Mouse (Mus musculus): Measurements from ENCODE around the gene Ncs1. TPM values are rescaled to one million over a fixed set of nuclear protein-coding genes. Genes with fewer than 3 reads are reported as not detected.

Gene Ncs1
- not detected in 2 replicates for polyA plus RNA-seq (2012)

- TF ChIP-seq GATA1 (IDR thresholded peaks at IDR 0.05; ENCODE audit: low read length) = no peak
Measured at GRCm38 (mm10) chr2:31245491-31246141, at the start of gene Ncs1. TSS of gene Ncs1 (plus strand) at chr2:31245823.

- TF ChIP-seq GATA1 (IDR thresholded peaks at IDR 0.05; ENCODE audit: low read length) = no peak
Measured at GRCm38 (mm10) chr2:31198621-31199020, 47.0 kb upstream of the Ncs1 start.

GRCm38 (mm10) chr2:31200051-31200450 is 45.6 kb upstream of the Ncs1 start:
- TF ChIP-seq GATA1 (IDR thresholded peaks at IDR 0.05; ENCODE audit: low read length) = no peak

- TF ChIP-seq GATA1 (IDR thresholded peaks at IDR 0.05; ENCODE audit: low read length) = no peak
Measured at GRCm38 (mm10) chr2:31201851-31202250, 43.8 kb upstream of the Ncs1 start.

- TF ChIP-seq GATA1 (IDR thresholded peaks at IDR 0.05; ENCODE audit: low read length) = no peak
Measured at GRCm38 (mm10) chr2:31202357-31202756, 43.3 kb upstream of the Ncs1 start.

- no peak for TF ChIP-seq GATA1 (IDR thresholded peaks at IDR 0.05; ENCODE audit: low read length)
Measured at GRCm38 (mm10) chr2:31202956-31203355, 42.7 kb upstream of the Ncs1 start.

- no peak for TF ChIP-seq GATA1 (IDR thresholded peaks at IDR 0.05; ENCODE audit: low read length)
Measured at GRCm38 (mm10) chr2:31204677-31205076, 40.9 kb upstream of the Ncs1 start.

GRCm38 (mm10) chr2:31206211-31206610 is 39.4 kb upstream of the Ncs1 start:
- TF ChIP-seq GATA1 (IDR thresholded peaks at IDR 0.05; ENCODE audit: low read length) = no peak

- no peak for TF ChIP-seq GATA1 (IDR thresholded peaks at IDR 0.05; ENCODE audit: low read length)
Measured at GRCm38 (mm10) chr2:31206882-31207281, 38.7 kb upstream of the Ncs1 start.

GRCm38 (mm10) chr2:31208544-31209142 is 37.0 kb upstream of the Ncs1 start:
- TF ChIP-seq GATA1 (IDR thresholded peaks at IDR 0.05; ENCODE audit: low read length) = no peak

GRCm38 (mm10) chr2:31209525-31209924 is 36.1 kb upstream of the Ncs1 start:
- TF ChIP-seq GATA1 (IDR thresholded peaks at IDR 0.05; ENCODE audit: low read length) = no peak

- TF ChIP-seq GATA1 (IDR thresholded peaks at IDR 0.05; ENCODE audit: low read length) = no peak
Measured at GRCm38 (mm10) chr2:31210144-31210847, 35.3 kb upstream of the Ncs1 start.

GRCm38 (mm10) chr2:31211204-31211603 is 34.4 kb upstream of the Ncs1 start:
- TF ChIP-seq GATA1 (IDR thresholded peaks at IDR 0.05; ENCODE audit: low read length) = no peak

- TF ChIP-seq GATA1 (IDR thresholded peaks at IDR 0.05; ENCODE audit: low read length) = no peak
Measured at GRCm38 (mm10) chr2:31214211-31214796, 31.3 kb upstream of the Ncs1 start.

GRCm38 (mm10) chr2:31218611-31219010 is 27.0 kb upstream of the Ncs1 start:
- no peak for TF ChIP-seq GATA1 (IDR thresholded peaks at IDR 0.05; ENCODE audit: low read length)

GRCm38 (mm10) chr2:31219470-31219869 is 26.2 kb upstream of the Ncs1 start:
- TF ChIP-seq GATA1 (IDR thresholded peaks at IDR 0.05; ENCODE audit: low read length) = no peak

Measured in G1E-ER4 (cell line).